Mouse (Mus musculus): ENCODE data around the gene Mtnr1b. TPM values are rescaled to one million over a fixed set of nuclear protein-coding genes. Genes with fewer than 3 reads are reported as not detected.

The Mtnr1b gene
- polyA plus RNA-seq (2012; ENCODE audit: insufficient read depth, insufficient read length, low replicate concordance, missing spikeins): not detected in 2 replicates

- no peak within 1 kb of the TSS for H3K27ac ChIP-seq (ENCODE audit: insufficient read depth, low read depth, low read length)
- no peaks in the 10 kb centered on the region for H3K4me1 ChIP-seq (ENCODE audit: control insufficient read depth, insufficient read depth, low read length)
- no peak within 1 kb of the TSS for H3K4me3 ChIP-seq (ENCODE audit: insufficient read depth, low read depth, low read length)
- WGBS: 63% methylated on average over 19 of the region's 19 CpGs
- TF ChIP-seq CTCF (IDR thresholded peaks at IDR 0.05; ENCODE audit: insufficient read depth, low read depth, low read length) (no peak), POLR2A (IDR thresholded peaks at IDR 0.05; ENCODE audit: insufficient read depth, low read depth, low read length) (no peak)
Measured at GRCm38 (mm10) chr9:15874506-15875160, at the start of gene Mtnr1b. Gene Mtnr1b (minus strand): TSS chr9:15874556.

- no peak for TF ChIP-seq CTCF (IDR thresholded peaks at IDR 0.05; ENCODE audit: insufficient read depth, low read depth, low read length)
- TF ChIP-seq POLR2A (IDR thresholded peaks at IDR 0.05; ENCODE audit: insufficient read depth, low read depth, low read length): no peak
- Histone ChIP-seq H3K4me3 (ENCODE audit: insufficient read depth, low read depth, low read length) (no peak overlapping the region), H3K27ac (ENCODE audit: insufficient read depth, low read depth, low read length) (no peak overlapping the region), H3K4me1 (ENCODE audit: control insufficient read depth, insufficient read depth, low read length) (no peaks in the 10 kb centered on the region)
- WGBS: 92% methylated on average over 4 of the region's 4 CpGs
Measured at GRCm38 (mm10) chr9:15920271-15920670, 45.9 kb upstream of the Mtnr1b start.

- Histone ChIP-seq H3K27ac (ENCODE audit: insufficient read depth, low read depth, low read length) (no peak overlapping the region), H3K4me1 (ENCODE audit: control insufficient read depth, insufficient read depth, low read length) (no peaks in the 10 kb centered on the region), H3K4me3 (ENCODE audit: insufficient read depth, low read depth, low read length) (no peak overlapping the region)
- TF ChIP-seq POLR2A (IDR thresholded peaks at IDR 0.05; ENCODE audit: insufficient read depth, low read depth, low read length): no peak
- no peak for TF ChIP-seq CTCF (IDR thresholded peaks at IDR 0.05; ENCODE audit: insufficient read depth, low read depth, low read length)
- WGBS: 42% methylated on average over 5 of the region's 5 CpGs
Measured at GRCm38 (mm10) chr9:15919373-15920005, 45.1 kb upstream of the Mtnr1b start.

GRCm38 (mm10) chr9:15916600-15916999, 42.2 kb upstream of the Mtnr1b start:
- no peak overlapping the region for H3K27ac ChIP-seq (ENCODE audit: insufficient read depth, low read depth, low read length)
- TF ChIP-seq CTCF (IDR thresholded peaks at IDR 0.05; ENCODE audit: insufficient read depth, low read depth, low read length): no peak
- TF ChIP-seq POLR2A (IDR thresholded peaks at IDR 0.05; ENCODE audit: insufficient read depth, low read depth, low read length): no peak
- H3K4me3 ChIP-seq (ENCODE audit: insufficient read depth, low read depth, low read length): no peak overlapping the region
- no peaks in the 10 kb centered on the region for H3K4me1 ChIP-seq (ENCODE audit: control insufficient read depth, insufficient read depth, low read length)

GRCm38 (mm10) chr9:15912735-15913134, 38.4 kb upstream of the Mtnr1b start:
- Histone ChIP-seq H3K4me3 (ENCODE audit: insufficient read depth, low read depth, low read length) (no peak overlapping the region), H3K27ac (ENCODE audit: insufficient read depth, low read depth, low read length) (no peak overlapping the region), H3K4me1 (ENCODE audit: control insufficient read depth, insufficient read depth, low read length) (no peaks in the 10 kb centered on the region)
- 50% methylated on average over 1 of the region's 1 CpGs for WGBS
- TF ChIP-seq POLR2A (IDR thresholded peaks at IDR 0.05; ENCODE audit: insufficient read depth, low read depth, low read length): no peak
- TF ChIP-seq CTCF (IDR thresholded peaks at IDR 0.05; ENCODE audit: insufficient read depth, low read depth, low read length): no peak

GRCm38 (mm10) chr9:15909397-15910113, 35.2 kb upstream of the Mtnr1b start:
- Histone ChIP-seq H3K4me3 (ENCODE audit: insufficient read depth, low read depth, low read length) (no peak overlapping the region), H3K27ac (ENCODE audit: insufficient read depth, low read depth, low read length) (no peak overlapping the region), H3K4me1 (ENCODE audit: control insufficient read depth, insufficient read depth, low read length) (no peaks in the 10 kb centered on the region)
- WGBS: 74% methylated on average over 2 of the region's 2 CpGs
- TF ChIP-seq POLR2A (IDR thresholded peaks at IDR 0.05; ENCODE audit: insufficient read depth, low read depth, low read length) (no peak), CTCF (IDR thresholded peaks at IDR 0.05; ENCODE audit: insufficient read depth, low read depth, low read length) (no peak)

- WGBS: 59% methylated on average over 9 of the region's 9 CpGs
- no peaks in the 10 kb centered on the region for H3K4me1 ChIP-seq (ENCODE audit: control insufficient read depth, insufficient read depth, low read length)
- no peak overlapping the region for H3K27ac ChIP-seq (ENCODE audit: insufficient read depth, low read depth, low read length)
- TF ChIP-seq POLR2A (IDR thresholded peaks at IDR 0.05; ENCODE audit: insufficient read depth, low read depth, low read length): no peak
- TF ChIP-seq CTCF (IDR thresholded peaks at IDR 0.05; ENCODE audit: insufficient read depth, low read depth, low read length): no peak
- no peak overlapping the region for H3K4me3 ChIP-seq (ENCODE audit: insufficient read depth, low read depth, low read length)
Measured at GRCm38 (mm10) chr9:15903948-15904750, 29.8 kb upstream of the Mtnr1b start.

- TF ChIP-seq POLR2A (IDR thresholded peaks at IDR 0.05; ENCODE audit: insufficient read depth, low read depth, low read length): no peak
- TF ChIP-seq CTCF (IDR thresholded peaks at IDR 0.05; ENCODE audit: insufficient read depth, low read depth, low read length): no peak
- H3K4me3 ChIP-seq (ENCODE audit: insufficient read depth, low read depth, low read length): no peak overlapping the region
- H3K4me1 ChIP-seq (ENCODE audit: control insufficient read depth, insufficient read depth, low read length): no peaks in the 10 kb centered on the region
- H3K27ac ChIP-seq (ENCODE audit: insufficient read depth, low read depth, low read length): no peak overlapping the region
- WGBS: 23% methylated on average over 2 of the region's 2 CpGs
Measured at GRCm38 (mm10) chr9:15898112-15898511, 23.8 kb upstream of the Mtnr1b start.
